ENCODE assay signal across 8 mouse cellular contexts in genomic region chr10:26376546-26377331, GRCm38 (mm10). TPM values are rescaled to one million over a fixed set of nuclear protein-coding genes. Genes with fewer than 3 reads are reported as not detected.
A peak's percentile ranks its signal among the peaks of the same experiment; 100 is the strongest.
DNase-seq lines count a peak whose midpoint lies in the region; ATAC-seq and TF ChIP-seq lines count a peak whose summit lies in the region.

No protein-coding gene starts in this region.

- TF ChIP-seq EP300 in liver, postnatal 0 days (IDR thresholded peaks at IDR 0.05; ENCODE audit: low read depth), result no peak

- H3K9ac ChIP-seq in heart, embryonic 11.5 days (ENCODE audit: low read depth, low read length), result peak overlapping the region; percentile 90; the same call in 1 of the 2 replicates
- H3K9ac ChIP-seq in forebrain, embryonic 15.5 days (replicated peaks), result peak overlapping the region; percentile 78; the same call in 1 of the 2 replicates
- H3K9ac ChIP-seq in liver, postnatal 0 days (replicated peaks), result no peak overlapping the region

- no peak overlapping the region for H3K27ac ChIP-seq in heart, embryonic 11.5 days (ENCODE audit: low read depth, low read length)
- peak overlapping the region; percentile 95 for H3K27ac ChIP-seq in forebrain, embryonic 15.5 days (replicated peaks)
- no peak overlapping the region for H3K27ac ChIP-seq in liver, postnatal 0 days (ENCODE audit: low read depth)

- H3K4me1 ChIP-seq in heart, embryonic 11.5 days (ENCODE audit: control insufficient read depth, insufficient read depth, low read length), result no peaks in the 10 kb centered on the region; the same call in 1 of the 2 replicates
- peaks cover 24% of the 10 kb centered on the region for H3K4me1 ChIP-seq in forebrain, embryonic 15.5 days
- peaks cover 4% of the 10 kb centered on the region; the same call in 1 of the 2 replicates for H3K4me1 ChIP-seq in liver, postnatal 0 days (ENCODE audit: insufficient read depth)

- peak overlapping the region; percentile 87 for H3K4me3 ChIP-seq in heart, embryonic 11.5 days (ENCODE audit: low read depth, low read length)
- H3K4me3 ChIP-seq in forebrain, embryonic 15.5 days, result peak overlapping the region; percentile 88
- H3K4me3 ChIP-seq in liver, postnatal 0 days (ENCODE audit: low read depth, low read length), result peak overlapping the region; percentile 75

- ATAC-seq in heart, embryonic 11.5 days (replicated peaks; ENCODE audit: insufficient number of reproducible peaks, low FRiP score, low TSS enrichment), result no peak
- ATAC-seq in forebrain, embryonic 15.5 days (replicated peaks), result 0 out of 2 replicates have a peak, but pooled peaks have one; percentile 9
- ATAC-seq in liver, postnatal 0 days, result no peak

- no peaks in the 10 kb centered on the region for H3K27me3 ChIP-seq in heart, embryonic 11.5 days (ENCODE audit: control insufficient read depth, insufficient read depth, low read length)
- no peaks in the 10 kb centered on the region for H3K27me3 ChIP-seq in forebrain, embryonic 15.5 days
- H3K27me3 ChIP-seq in liver, postnatal 0 days (ENCODE audit: insufficient read depth, low read length), result no peaks in the 10 kb centered on the region

- WGBS in heart, embryonic 11.5 days (ENCODE audit: insufficient replicate concordance), result 41% methylated on average over 10 of the region's 10 CpGs
- WGBS in forebrain, embryonic 15.5 days, result 29% methylated on average over 10 of the region's 10 CpGs
- 32% methylated on average over 10 of the region's 10 CpGs for WGBS in liver, postnatal 0 days (ENCODE audit: insufficient replicate concordance)

- TF ChIP-seq CTCF in liver, postnatal 0 days (IDR thresholded peaks at IDR 0.05; ENCODE audit: low read depth), result no peak

- intact Hi-C loops in heart, postnatal 36 days (cut with DNase I), result no loop called here
- intact Hi-C loops in gastrocnemius, postnatal 14 days (cut with DNase I; ENCODE audit: low total_unique reads), result loop anchor here (10.0 kb wide), 1 partner anchor 508 kb away; no protein-coding TSS in a partner anchor

- no peaks in the 10 kb centered on the region for H3K9me3 ChIP-seq in heart, embryonic 11.5 days (replicated peaks; ENCODE audit: control insufficient read depth, low read length)
- no peaks in the 10 kb centered on the region for H3K9me3 ChIP-seq in forebrain, embryonic 15.5 days
- no peaks in the 10 kb centered on the region for H3K9me3 ChIP-seq in liver, postnatal 0 days (ENCODE audit: low read length)

- no peak for DNase-seq in heart, postnatal 36 days
- peak; percentile 21 for DNase-seq in ES-CJ7 (ENCODE audit: low read depth, low spot score)
- no peak for DNase-seq in liver, postnatal 0 days
- DNase-seq in right cerebral cortex, adult 2 months (ENCODE audit: low spot score in 2 of 2), result no peak
- no peak for DNase-seq in gastrocnemius, postnatal 14 days
- no peak for DNase-seq in cerebellum, postnatal 36 days

- H3K36me3 ChIP-seq in heart, embryonic 11.5 days (ENCODE audit: control insufficient read depth, insufficient read depth, low read length), result no peaks in the 10 kb centered on the region
- H3K36me3 ChIP-seq in forebrain, embryonic 15.5 days, result no peaks in the 10 kb centered on the region
- H3K36me3 ChIP-seq in liver, postnatal 0 days (replicated peaks; ENCODE audit: insufficient read depth, low read length), result no peaks in the 10 kb centered on the region

- H3K4me2 ChIP-seq in heart, embryonic 11.5 days, result peak overlapping the region; percentile 89
- peak overlapping the region; percentile 99 for H3K4me2 ChIP-seq in forebrain, embryonic 15.5 days (replicated peaks)
- H3K4me2 ChIP-seq in liver, postnatal 0 days (ENCODE audit: low read depth, low read length), result peak overlapping the region; percentile 80

RNA-seq across cellular contexts. Expression of gene L3mbtl3, which starts 1.0 kb away (rescaled TPM):
- polyA plus RNA-seq in heart, embryonic 11.5 days (2014; fragmentation: Nextera tagmentation; extraction: Ambion mirVana), result 11.4 and 12.4 TPM in 2 replicates
- 1 to 10 TPM; 7.1 to 8.7 TPM for total RNA-seq in heart, postnatal 36 days (2021)
- 24.9 and 26.6 TPM in 2 replicates for polyA plus RNA-seq in forebrain, embryonic 15.5 days (2015; fragmentation: Nextera tagmentation; extraction: Ambion mirVana)
- polyA plus RNA-seq in liver, postnatal 0 days (2015; fragmentation: Nextera tagmentation; extraction: Ambion mirVana), result 2.0 and 2.3 TPM in 2 replicates
- total RNA-seq in gastrocnemius, postnatal 14 days (2021), result 1 to 10 TPM; 6.7 to 7.1 TPM
